Mouse (Mus musculus) cerebellum, adult 2 months (tissue): ENCODE measurements around the gene Dvl1.

Experiments used
- CTCF ChIP-seq: fragments of 200-500 bp; IDR thresholded peaks from 2 replicates; pipeline ENCODE4 v1.5.1; 2011; ENCODE audit warnings: low read depth, mild to moderate bottlenecking, control low read depth, low read length, moderate library complexity, borderline replicate concordance; ENCODE audit not compliant: insufficient read depth
- POLR2A ChIP-seq: fragments of 200-500 bp; IDR thresholded peaks from 2 replicates; pipeline ENCODE4 v1.6.1; 2011; ENCODE audit warnings: low read length, control low read depth, borderline replicate concordance; ENCODE audit not compliant: insufficient read depth

DNA sequence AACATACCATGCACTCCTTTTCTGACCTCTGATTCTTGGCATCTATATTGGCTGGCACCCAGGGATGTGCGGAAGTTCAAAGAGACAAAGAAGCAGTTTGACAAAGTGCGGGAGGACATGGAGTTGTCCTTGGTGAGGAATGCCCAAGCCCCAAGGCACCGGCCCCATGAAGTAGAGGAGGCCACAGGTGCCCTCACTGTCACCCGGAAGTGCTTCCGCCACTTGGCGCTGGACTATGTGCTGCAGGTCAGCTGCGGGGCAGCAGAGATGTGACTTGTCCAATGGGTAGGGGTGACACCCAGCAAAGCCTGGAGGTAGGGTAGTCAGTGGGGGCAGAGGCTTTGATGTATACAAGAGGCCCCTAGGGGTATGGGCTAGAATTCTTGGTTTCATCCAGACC is 52.2 kb downstream of the Dvl1 start:
- TF ChIP-seq CTCF (no peak), POLR2A (no peak)
